Mouse (Mus musculus) liver, adult 2 months (tissue): ENCODE data around the gene Bex4. TPM values are rescaled to one million over a fixed set of nuclear protein-coding genes. Genes with fewer than 3 reads are reported as not detected.
A peak's percentile ranks its signal among the peaks of the same experiment; 100 is the strongest.
"Not testable (repeated sequence)": the region's sequence is repeated elsewhere in the genome, so short reads cannot be mapped to it uniquely, and the experiment has no call there.

Experiments
- DNase-seq: peaks from one replicate; pipeline ENCODE4 v3.0.0-alpha.2; 2011; ENCODE audit warnings: low read depth, low spot score; ENCODE audit errors: extremely low read depth
- H3K27ac ChIP-seq: fragments of 200-500 bp; replicated peaks from 2 replicates; pipeline ENCODE4 v1.5.1; 2012; ENCODE audit warnings: low read depth, mild to moderate bottlenecking, control low read depth, inconsistent platforms, low read length; ENCODE audit not compliant: insufficient read depth
- H3K27me3 ChIP-seq: fragments of 200-500 bp; 2 replicates; pipeline ENCODE4 v1.6.1; 2012; ENCODE audit warnings: mild to moderate bottlenecking, moderate library complexity, low read length, inconsistent platforms; ENCODE audit not compliant: control insufficient read depth, insufficient read depth
- H3K36me3 ChIP-seq: fragments of 200-500 bp; 2 replicates; pipeline ENCODE4 v1.6.1; 2012; ENCODE audit warnings: low read length, inconsistent platforms; ENCODE audit not compliant: control insufficient read depth, insufficient read depth
- H3K4me1 ChIP-seq: fragments of 200-500 bp; 2 replicates; pipeline ENCODE4 v1.6.1; 2011; ENCODE audit warnings: low read length; ENCODE audit not compliant: control insufficient read depth, insufficient read depth
- H3K4me3 ChIP-seq: fragments of 200-500 bp; 2 replicates; pipeline ENCODE4 v1.5.1; 2011; ENCODE audit warnings: low read depth, mild to moderate bottlenecking, control low read depth, low read length, moderate library complexity; ENCODE audit not compliant: insufficient read depth
- H3K79me2 ChIP-seq: fragments of 200-500 bp; 2 replicates; pipeline ENCODE4 v1.6.1; 2012; ENCODE audit warnings: inconsistent platforms, mild to moderate bottlenecking, low read length, moderate library complexity; ENCODE audit not compliant: control insufficient read depth, insufficient read depth
- H3K9ac ChIP-seq: fragments of 200-500 bp; 2 replicates; pipeline ENCODE4 v1.6.1; 2012; ENCODE audit warnings: low read depth, mild to moderate bottlenecking, control low read depth, inconsistent platforms, low read length
- CTCF ChIP-seq: fragments of 200-500 bp; IDR thresholded peaks from 2 replicates; pipeline ENCODE4 v1.5.1; 2011; ENCODE audit warnings: low read depth, low read length, control low read depth
- POLR2A ChIP-seq: fragments of 200-500 bp; IDR thresholded peaks from 2 replicates; pipeline ENCODE4 v1.6.1; 2011; ENCODE audit warnings: low read length, control low read depth; ENCODE audit not compliant: insufficient read depth; ENCODE audit errors: extremely low read depth
- whole genome bisulfite sequencing: fragments of 180-500 bp; shearing (Covaris S2); methylation state at CpG from one replicate; pipeline ENCODE4 v1.1.7; 2018; 5-methylcytosine and 5-hydroxymethylcytosine counted together
- polyA plus RNA-seq: library from polyadenylated mRNA; depleted of rRNA; stranded (reverse); fragments of >200 nt; gene quantifications from 2 replicates; pipeline ENCODE4 v1.2.3, GENCODE M21; 2012
- total RNA-seq: library from RNA; depleted of rRNA; stranded (reverse); fragments of >200 nt; gene quantifications from 2 replicates; pipeline ENCODE4 v1.2.3, GENCODE M21; 2014

Bex4 gene
- total and polyA plus RNA-seq, 2 experiments: 0.32 to 0.37 TPM

GRCm38 (mm10) chrX:136107942-136108341 lies 30.9 kb upstream of the Bex4 start:
- TF ChIP-seq CTCF (peak; percentile 35; the same call in 1 of the 2 replicates), POLR2A (no peak)
- Histone ChIP-seq H3K27ac (no peak overlapping the region), H3K4me3 (no peak overlapping the region), H3K4me1 (no peaks in the 10 kb centered on the region), H3K36me3 (no peaks in the 10 kb centered on the region), H3K79me2 (no peaks in the 10 kb centered on the region), H3K27me3 (no peaks in the 10 kb centered on the region), H3K9ac (no peak overlapping the region)
- DNase-seq: peak; percentile 32
- 23% methylated on average over 6 of the region's 6 CpGs for WGBS

GRCm38 (mm10) chrX:136115015-136115414 lies 23.8 kb upstream of the Bex4 start:
- Histone ChIP-seq H3K9ac (no peak overlapping the region), H3K4me3 (no peak overlapping the region), H3K79me2 (no peaks in the 10 kb centered on the region), H3K27me3 (peaks cover 2% of the 10 kb centered on the region; the same call in 1 of the 2 replicates), H3K27ac (no peak overlapping the region), H3K4me1 (no peaks in the 10 kb centered on the region), H3K36me3 (no peaks in the 10 kb centered on the region)
- TF ChIP-seq CTCF: no peak
- no peak for TF ChIP-seq POLR2A
- no peak for DNase-seq
- WGBS: 32% methylated on average over 4 of the region's 4 CpGs

- Histone ChIP-seq H3K9ac (no peak overlapping the region), H3K27ac (no peak overlapping the region), H3K79me2 (no peaks in the 10 kb centered on the region), H3K4me3 (no peak overlapping the region), H3K36me3 (no peaks in the 10 kb centered on the region), H3K4me1 (no peaks in the 10 kb centered on the region), H3K27me3 (peaks cover 2% of the 10 kb centered on the region; the same call in 1 of the 2 replicates)
- TF ChIP-seq CTCF (no peak), POLR2A (no peak)
- DNase-seq: no peak
- 7% methylated on average over 23 of the region's 23 CpGs for WGBS
Observed at GRCm38 (mm10) chrX:136115419-136115961, 23.3 kb upstream of the Bex4 start.

- H3K4me1 ChIP-seq: no peaks in the 10 kb centered on the region
- H3K27me3 ChIP-seq: no peaks in the 10 kb centered on the region
- no peak overlapping the region for H3K9ac ChIP-seq
- TF ChIP-seq POLR2A: no peak
- no peak for TF ChIP-seq CTCF
- H3K36me3 ChIP-seq: no peaks in the 10 kb centered on the region
- no peak overlapping the region for H3K4me3 ChIP-seq
- WGBS: 55% methylated on average over 8 of the region's 8 CpGs
- no peak for DNase-seq
- H3K27ac ChIP-seq: no peak overlapping the region
- no peaks in the 10 kb centered on the region for H3K79me2 ChIP-seq
Observed at GRCm38 (mm10) chrX:136127038-136127743, 11.6 kb upstream of the Bex4 start.

GRCm38 (mm10) chrX:136127744-136128064 lies 11.1 kb upstream of the Bex4 start:
- TF ChIP-seq CTCF (peak; percentile 45; the same call in 1 of the 2 replicates), POLR2A (no peak)
- H3K4me3 ChIP-seq: no peak overlapping the region
- H3K9ac ChIP-seq: no peak overlapping the region
- H3K4me1 ChIP-seq: no peaks in the 10 kb centered on the region
- WGBS: 1% methylated on average over 5 of the region's 5 CpGs
- peak; percentile 15 for DNase-seq
- H3K27me3 ChIP-seq: no peaks in the 10 kb centered on the region
- H3K36me3 ChIP-seq: no peaks in the 10 kb centered on the region
- no peaks in the 10 kb centered on the region for H3K79me2 ChIP-seq
- no peak overlapping the region for H3K27ac ChIP-seq

- Histone ChIP-seq H3K4me1 (no peaks in the 10 kb centered on the region), H3K9ac (no peak overlapping the region), H3K27me3 (no peaks in the 10 kb centered on the region), H3K27ac (no peak overlapping the region), H3K36me3 (no peaks in the 10 kb centered on the region), H3K79me2 (no peaks in the 10 kb centered on the region), H3K4me3 (no peak overlapping the region)
- 89% methylated on average over 4 of the region's 4 CpGs for WGBS
- DNase-seq: no peak
- no peak for TF ChIP-seq POLR2A
- TF ChIP-seq CTCF: no peak
Observed at GRCm38 (mm10) chrX:136135559-136135958, 3.2 kb upstream of the Bex4 start.

- not testable (repeated sequence) for H3K36me3 ChIP-seq, H3K9ac ChIP-seq, H3K4me3 ChIP-seq, H3K27me3 ChIP-seq, H3K4me1 ChIP-seq, DNase-seq, H3K27ac ChIP-seq, H3K79me2 ChIP-seq
- WGBS: 22% methylated on average over 5 of the region's 5 CpGs
Observed at GRCm38 (mm10) chrX:136139640-136140004, 826 bp downstream of the Bex4 start.
